Mouse (Mus musculus): Measurements from ENCODE around the gene Fmnl3. TPM values are rescaled to one million over a fixed set of nuclear protein-coding genes. Genes with fewer than 3 reads are reported as not detected.

Fmnl3 gene
- polyA plus RNA-seq, 1 experiment from 2014 or later: 8.0 TPM

- DNase-seq (ENCODE audit: low spot score) (no peak), ATAC-seq (ENCODE audit: low FRiP score, low TSS enrichment) (no peak)
- Histone ChIP-seq H3K27ac (replicated peaks) (peak overlapping the region; percentile 92), H3K4me3 (ENCODE audit: low read depth, low read length) (no peak overlapping the region), H3K36me3 (ENCODE audit: control insufficient read depth, insufficient read depth, low read length) (no peaks in the 10 kb centered on the region; the same call in 1 of the 2 replicates), H3K9ac (ENCODE audit: low read length) (no peak overlapping the region), H3K9me3 (ENCODE audit: control insufficient read depth, low read length) (no peaks in the 10 kb centered on the region), H3K27me3 (ENCODE audit: control insufficient read depth, insufficient read depth, low read length) (no peaks in the 10 kb centered on the region), H3K4me2 (replicated peaks; ENCODE audit: low read depth) (no peak overlapping the region), H3K4me1 (replicated peaks; ENCODE audit: control insufficient read depth, insufficient read depth) (no peaks in the 10 kb centered on the region)
- TF ChIP-seq EP300 (optimal IDR thresholded peaks at IDR 0.05): no peak
- TF ChIP-seq CTCF (IDR thresholded peaks at IDR 0.05; ENCODE audit: low read depth): no peak
These were observed 38.2 kb downstream of the Fmnl3 start for GRCm38 (mm10) chr15:99332111-99332510.

GRCm38 (mm10) chr15:99331341-99331740 is 38.9 kb downstream of the Fmnl3 start:
- WGBS: 81% methylated on average over 5 of the region's 5 CpGs
- H3K27me3 ChIP-seq (ENCODE audit: control insufficient read depth, insufficient read depth, low read length): no peaks in the 10 kb centered on the region
- H3K36me3 ChIP-seq (ENCODE audit: control insufficient read depth, insufficient read depth, low read length): no peaks in the 10 kb centered on the region; the same call in 1 of the 2 replicates
- H3K9me3 ChIP-seq (ENCODE audit: control insufficient read depth, low read length): no peaks in the 10 kb centered on the region
- DNase-seq (ENCODE audit: low spot score): no peak
- TF ChIP-seq CTCF (IDR thresholded peaks at IDR 0.05; ENCODE audit: low read depth): no peak
- TF ChIP-seq EP300 (optimal IDR thresholded peaks at IDR 0.05): no peak
- H3K27ac ChIP-seq (replicated peaks): no peak overlapping the region
- no peak overlapping the region for H3K4me3 ChIP-seq (ENCODE audit: low read depth, low read length)
- no peak for ATAC-seq (ENCODE audit: low FRiP score, low TSS enrichment)
- no peak overlapping the region for H3K4me2 ChIP-seq (replicated peaks; ENCODE audit: low read depth)
- no peak overlapping the region for H3K9ac ChIP-seq (ENCODE audit: low read length)
- no peaks in the 10 kb centered on the region for H3K4me1 ChIP-seq (replicated peaks; ENCODE audit: control insufficient read depth, insufficient read depth)

- Histone ChIP-seq H3K4me3 (ENCODE audit: low read depth, low read length) (no peak overlapping the region), H3K9ac (ENCODE audit: low read length) (no peak overlapping the region), H3K9me3 (ENCODE audit: control insufficient read depth, low read length) (no peaks in the 10 kb centered on the region), H3K27ac (replicated peaks) (no peak overlapping the region), H3K4me2 (replicated peaks; ENCODE audit: low read depth) (no peak overlapping the region), H3K27me3 (ENCODE audit: control insufficient read depth, insufficient read depth, low read length) (no peaks in the 10 kb centered on the region), H3K4me1 (replicated peaks; ENCODE audit: control insufficient read depth, insufficient read depth) (no peaks in the 10 kb centered on the region), H3K36me3 (ENCODE audit: control insufficient read depth, insufficient read depth, low read length) (no peaks in the 10 kb centered on the region; the same call in 1 of the 2 replicates)
- TF ChIP-seq CTCF (IDR thresholded peaks at IDR 0.05; ENCODE audit: low read depth) (no peak), EP300 (optimal IDR thresholded peaks at IDR 0.05) (no peak)
- DNase-seq (ENCODE audit: low spot score) (no peak), ATAC-seq (ENCODE audit: low FRiP score, low TSS enrichment) (no peak)
- WGBS: 81% methylated on average over 2 of the region's 2 CpGs
These were observed 40.0 kb downstream of the Fmnl3 start for GRCm38 (mm10) chr15:99330324-99330723.

DNA sequence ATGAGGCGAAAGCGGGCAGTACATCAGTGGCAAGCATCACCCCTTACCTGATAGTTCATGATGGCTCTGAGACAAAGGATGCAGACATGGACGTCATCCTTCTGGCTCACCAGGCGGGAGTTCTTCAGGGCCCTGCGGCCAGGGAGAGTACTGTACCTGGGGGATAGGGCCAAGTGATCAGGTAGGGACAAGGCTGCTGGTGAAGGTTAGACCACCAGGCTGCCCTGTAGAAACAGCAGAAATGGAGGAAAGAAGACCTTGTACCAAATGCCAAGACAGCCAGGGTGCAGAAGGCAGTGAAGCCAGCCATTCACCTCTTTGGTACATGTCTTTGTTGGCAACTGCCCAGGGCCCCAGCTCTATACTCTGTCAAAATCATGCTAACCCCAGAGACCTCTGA is 42.3 kb downstream of the Fmnl3 start:
- no peak overlapping the region for H3K9ac ChIP-seq (ENCODE audit: low read length)
- DNase-seq (ENCODE audit: low spot score): no peak
- no peaks in the 10 kb centered on the region for H3K27me3 ChIP-seq (ENCODE audit: control insufficient read depth, insufficient read depth, low read length)
- no peaks in the 10 kb centered on the region; the same call in 1 of the 2 replicates for H3K36me3 ChIP-seq (ENCODE audit: control insufficient read depth, insufficient read depth, low read length)
- no peak overlapping the region for H3K4me2 ChIP-seq (replicated peaks; ENCODE audit: low read depth)
- H3K27ac ChIP-seq (replicated peaks): no peak overlapping the region
- no peaks in the 10 kb centered on the region for H3K9me3 ChIP-seq (ENCODE audit: control insufficient read depth, low read length)
- ATAC-seq (ENCODE audit: low FRiP score, low TSS enrichment): no peak
- 90% methylated on average over 5 of the region's 5 CpGs for WGBS
- TF ChIP-seq CTCF (IDR thresholded peaks at IDR 0.05; ENCODE audit: low read depth) (no peak), EP300 (optimal IDR thresholded peaks at IDR 0.05) (no peak)
- H3K4me1 ChIP-seq (replicated peaks; ENCODE audit: control insufficient read depth, insufficient read depth): no peaks in the 10 kb centered on the region
- H3K4me3 ChIP-seq (ENCODE audit: low read depth, low read length): no peak overlapping the region

- no peaks in the 10 kb centered on the region for H3K4me1 ChIP-seq (replicated peaks; ENCODE audit: control insufficient read depth, insufficient read depth)
- ATAC-seq (ENCODE audit: low FRiP score, low TSS enrichment): no peak
- no peak overlapping the region for H3K4me3 ChIP-seq (ENCODE audit: low read depth, low read length)
- H3K27ac ChIP-seq (replicated peaks): no peak overlapping the region
- H3K4me2 ChIP-seq (replicated peaks; ENCODE audit: low read depth): no peak overlapping the region
- H3K27me3 ChIP-seq (ENCODE audit: control insufficient read depth, insufficient read depth, low read length): no peaks in the 10 kb centered on the region
- peak; percentile 36 for DNase-seq (ENCODE audit: low spot score)
- 83% methylated on average over 1 of the region's 1 CpGs for WGBS
- H3K9ac ChIP-seq (ENCODE audit: low read length): no peak overlapping the region
- TF ChIP-seq CTCF (IDR thresholded peaks at IDR 0.05; ENCODE audit: low read depth) (peak; percentile 80), EP300 (optimal IDR thresholded peaks at IDR 0.05) (no peak)
- H3K36me3 ChIP-seq (ENCODE audit: control insufficient read depth, insufficient read depth, low read length): peaks cover 5% of the 10 kb centered on the region
- H3K9me3 ChIP-seq (ENCODE audit: control insufficient read depth, low read length): no peaks in the 10 kb centered on the region
These were observed 43.3 kb downstream of the Fmnl3 start for GRCm38 (mm10) chr15:99326959-99327358.

DNA sequence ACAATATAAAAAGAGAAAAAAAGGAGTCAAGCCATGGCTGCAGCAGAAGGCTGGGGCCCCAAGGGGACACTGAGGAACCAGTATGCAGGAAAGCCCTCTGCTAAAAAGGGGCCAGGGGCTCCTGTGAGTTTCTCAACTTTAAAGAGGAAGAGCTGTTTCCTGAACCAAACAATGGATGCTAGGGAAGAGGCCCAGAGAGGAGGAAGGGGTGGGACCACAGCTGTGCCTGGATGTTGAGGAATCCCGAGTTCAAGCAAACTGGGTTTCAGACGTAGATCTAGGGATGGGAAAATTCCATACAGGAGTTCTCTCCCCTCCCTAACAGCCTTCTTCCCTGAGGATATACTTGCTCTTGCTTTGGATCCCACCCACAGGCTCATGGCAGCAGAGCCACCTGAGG is 43.9 kb downstream of the Fmnl3 start:
- Histone ChIP-seq H3K9me3 (ENCODE audit: control insufficient read depth, low read length) (no peaks in the 10 kb centered on the region), H3K36me3 (ENCODE audit: control insufficient read depth, insufficient read depth, low read length) (peaks cover 10% of the 10 kb centered on the region), H3K4me1 (replicated peaks; ENCODE audit: control insufficient read depth, insufficient read depth) (no peaks in the 10 kb centered on the region), H3K9ac (ENCODE audit: low read length) (no peak overlapping the region), H3K4me3 (ENCODE audit: low read depth, low read length) (no peak overlapping the region), H3K27ac (replicated peaks) (no peak overlapping the region), H3K4me2 (replicated peaks; ENCODE audit: low read depth) (no peak overlapping the region), H3K27me3 (ENCODE audit: control insufficient read depth, insufficient read depth, low read length) (no peaks in the 10 kb centered on the region)
- TF ChIP-seq EP300 (optimal IDR thresholded peaks at IDR 0.05): no peak
- TF ChIP-seq CTCF (IDR thresholded peaks at IDR 0.05; ENCODE audit: low read depth): no peak
- WGBS: 40% methylated on average over 2 of the region's 2 CpGs
- no peak for DNase-seq (ENCODE audit: low spot score)
- ATAC-seq (ENCODE audit: low FRiP score, low TSS enrichment): no peak
